Mouse (Mus musculus) kidney, adult 2 months (tissue): Measurements from ENCODE around the gene Rpl9-ps6. TPM values are rescaled to one million over a fixed set of nuclear protein-coding genes. Genes with fewer than 3 reads are reported as not detected.
"Not testable (repeated sequence)": the region's sequence is repeated elsewhere in the genome, so short reads cannot be mapped to it uniquely, and the experiment has no call there.

Experiments
- DNase-seq: peaks from one replicate; pipeline ENCODE4 v3.0.0; 2021
- H3K27ac ChIP-seq: fragments of 200-500 bp; 2 replicates; pipeline ENCODE4 v1.5.1; 2012; ENCODE audit warnings: low read depth, low read length, control low read depth, inconsistent platforms; ENCODE audit not compliant: insufficient read depth
- H3K27me3 ChIP-seq: fragments of 200-500 bp; replicated peaks from 2 replicates; pipeline ENCODE4 v1.6.1; 2012; ENCODE audit warnings: mild to moderate bottlenecking, moderate library complexity, low read length, inconsistent platforms; ENCODE audit not compliant: control insufficient read depth, insufficient read depth
- H3K36me3 ChIP-seq: fragments of 200-500 bp; 2 replicates; pipeline ENCODE4 v1.6.1; 2012; ENCODE audit warnings: mild to moderate bottlenecking, moderate library complexity, low read length, inconsistent platforms; ENCODE audit not compliant: control insufficient read depth, insufficient read depth
- H3K4me1 ChIP-seq: fragments of 200-500 bp; 2 replicates; pipeline ENCODE4 v1.6.1; 2011; ENCODE audit warnings: low read length; ENCODE audit not compliant: control insufficient read depth, insufficient read depth
- H3K4me3 ChIP-seq: fragments of 200-500 bp; 2 replicates; pipeline ENCODE4 v1.5.1; 2011; ENCODE audit warnings: mild to moderate bottlenecking, low read depth, low read length, control low read depth; ENCODE audit not compliant: insufficient read depth
- CTCF ChIP-seq: fragments of 200-500 bp; conservative IDR thresholded peaks from 2 replicates; pipeline ENCODE4 v1.5.1; 2011; ENCODE audit warnings: low read depth, mild to moderate bottlenecking, control low read depth, low read length, moderate library complexity, mixed read lengths; ENCODE audit not compliant: insufficient read depth, insufficient read length
- POLR2A ChIP-seq: fragments of 200-500 bp; IDR thresholded peaks from one replicate; pipeline ENCODE4 v1.6.1; 2011; ENCODE audit warnings: low read depth, low read length, control low read depth
- WGBS: fragments of 180-500 bp; shearing (Covaris S2); methylation state at CpG from one replicate; pipeline ENCODE4 v1.1.7; 2018; 5-methylcytosine and 5-hydroxymethylcytosine counted together
- polyA plus RNA-seq: library from polyadenylated mRNA; depleted of rRNA; stranded (reverse); fragments of >200 nt; gene quantifications from 2 replicates; pipeline ENCODE4 v1.2.3, GENCODE M21; 2012

The Rpl9-ps6 gene
- polyA plus RNA-seq, 1 experiment = 9.4 TPM

GRCm38 (mm10) chr19:32467325-32467724, 947 bp upstream of the Rpl9-ps6 start:
- TF ChIP-seq POLR2A (no peak), CTCF (no peak)
- H3K27me3 ChIP-seq = no peaks in the 10 kb centered on the region
- H3K36me3 ChIP-seq = no peaks in the 10 kb centered on the region
- WGBS = 94% methylated on average over 5 of the region's 5 CpGs
- H3K4me1 ChIP-seq = no peaks in the 10 kb centered on the region
- DNase-seq = no peak
- no peak overlapping the region for H3K27ac ChIP-seq
- H3K4me3 ChIP-seq = no peak overlapping the region

- WGBS = 79% methylated on average over 4 of the region's 4 CpGs
- TF ChIP-seq CTCF (no peak), POLR2A (no peak)
- H3K4me3 ChIP-seq = no peak overlapping the region
- H3K36me3 ChIP-seq = no peaks in the 10 kb centered on the region
- DNase-seq = no peak
- H3K27me3 ChIP-seq = no peaks in the 10 kb centered on the region
- no peak overlapping the region for H3K27ac ChIP-seq
- H3K4me1 ChIP-seq = no peaks in the 10 kb centered on the region
These were observed 1.1 kb downstream of the Rpl9-ps6 start for GRCm38 (mm10) chr19:32465228-32465627.

- no peaks in the 10 kb centered on the region for H3K4me1 ChIP-seq
- no peaks in the 10 kb centered on the region for H3K36me3 ChIP-seq
- WGBS = 90% methylated on average over 6 of the region's 6 CpGs
- no peak overlapping the region for H3K4me3 ChIP-seq
- no peak overlapping the region for H3K27ac ChIP-seq
- DNase-seq = no peak
- no peaks in the 10 kb centered on the region for H3K27me3 ChIP-seq
- no peak for TF ChIP-seq POLR2A
- no peak for TF ChIP-seq CTCF
These were observed 3.3 kb downstream of the Rpl9-ps6 start for GRCm38 (mm10) chr19:32463037-32463436.

GRCm38 (mm10) chr19:32457631-32458030, 8.7 kb downstream of the Rpl9-ps6 start:
- not testable (repeated sequence) for H3K36me3 ChIP-seq, H3K27ac ChIP-seq, H3K4me3 ChIP-seq, H3K4me1 ChIP-seq, H3K27me3 ChIP-seq, DNase-seq
- 92% methylated on average over 8 of the region's 8 CpGs for WGBS

GRCm38 (mm10) chr19:32456744-32457143, 9.6 kb downstream of the Rpl9-ps6 start:
- Histone ChIP-seq H3K36me3 (no peaks in the 10 kb centered on the region), H3K4me3 (no peak overlapping the region), H3K27ac (no peak overlapping the region), H3K4me1 (no peaks in the 10 kb centered on the region), H3K27me3 (no peaks in the 10 kb centered on the region)
- no peak for DNase-seq
- 87% methylated on average over 2 of the region's 2 CpGs for WGBS
- TF ChIP-seq POLR2A = no peak
- TF ChIP-seq CTCF = no peak

- H3K27me3 ChIP-seq = no peaks in the 10 kb centered on the region
- WGBS = 75% methylated on average over 4 of the region's 4 CpGs
- no peak for DNase-seq
- no peaks in the 10 kb centered on the region for H3K4me1 ChIP-seq
- H3K36me3 ChIP-seq = no peaks in the 10 kb centered on the region
- H3K4me3 ChIP-seq = no peak overlapping the region
- no peak overlapping the region for H3K27ac ChIP-seq
- TF ChIP-seq CTCF (no peak), POLR2A (no peak)
These were observed 14.1 kb downstream of the Rpl9-ps6 start for GRCm38 (mm10) chr19:32452231-32452630.

GRCm38 (mm10) chr19:32448931-32449330, 17.4 kb downstream of the Rpl9-ps6 start:
- DNase-seq = no peak
- Histone ChIP-seq H3K36me3 (no peaks in the 10 kb centered on the region), H3K4me1 (no peaks in the 10 kb centered on the region), H3K27ac (no peak overlapping the region), H3K4me3 (no peak overlapping the region), H3K27me3 (no peaks in the 10 kb centered on the region)
- WGBS = 97% methylated on average over 10 of the region's 10 CpGs
- no peak for TF ChIP-seq POLR2A
- no peak for TF ChIP-seq CTCF

GRCm38 (mm10) chr19:32441568-32441967, 24.8 kb downstream of the Rpl9-ps6 start:
- 97% methylated on average over 11 of the region's 11 CpGs for WGBS
- Histone ChIP-seq H3K4me3 (no peak overlapping the region), H3K27ac (no peak overlapping the region), H3K4me1 (no peaks in the 10 kb centered on the region), H3K36me3 (no peaks in the 10 kb centered on the region), H3K27me3 (no peaks in the 10 kb centered on the region)
- peak; percentile 61 for DNase-seq
- peak; percentile 46 for TF ChIP-seq CTCF
- no peak for TF ChIP-seq POLR2A
